Mouse (Mus musculus): Measurements from ENCODE around the gene Sfxn5. TPM values are rescaled to one million over a fixed set of nuclear protein-coding genes. Genes with fewer than 3 reads are reported as not detected.

Sfxn5 gene
- polyA plus RNA-seq (2015; fragmentation: Nextera tagmentation; extraction: Ambion mirVana): 3.3 and 4.6 TPM in 2 replicates

DNA sequence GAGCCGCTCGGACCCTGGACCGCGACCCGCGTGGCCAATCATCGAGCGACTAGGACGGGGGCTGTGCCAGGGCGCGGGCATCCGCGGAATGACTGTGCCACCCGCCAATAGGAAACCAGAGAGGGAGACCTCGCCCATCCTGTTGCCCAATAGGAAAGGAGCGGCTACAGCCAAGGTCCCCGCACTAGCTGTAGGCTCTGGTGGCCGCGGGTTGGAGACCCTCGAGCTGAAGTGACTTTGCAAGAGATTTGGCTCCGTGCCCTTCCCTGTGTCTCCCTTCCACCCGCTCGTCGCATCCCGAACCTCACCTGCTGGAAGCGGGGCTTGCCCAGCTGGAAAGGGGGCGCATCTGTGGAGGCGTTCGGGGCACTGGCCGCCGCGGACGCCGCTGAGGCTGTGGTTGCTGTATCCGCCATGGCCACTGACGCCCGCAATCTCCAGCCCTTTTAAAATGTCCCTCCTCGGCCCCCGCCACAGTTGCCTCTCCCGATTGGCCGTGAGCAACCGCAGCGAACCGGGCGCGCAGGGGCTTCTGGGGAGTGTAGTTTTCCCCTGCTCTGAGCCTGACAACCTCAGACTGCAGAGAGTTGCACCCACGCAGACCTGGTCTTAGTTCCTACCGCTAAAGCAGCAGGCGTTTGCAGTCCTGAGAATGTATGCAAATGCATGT lies at the start of gene Sfxn5:
Gene Sfxn5, minus strand, starts transcription at position 423 of the 670 bp plus-strand sequence.

DNA sequence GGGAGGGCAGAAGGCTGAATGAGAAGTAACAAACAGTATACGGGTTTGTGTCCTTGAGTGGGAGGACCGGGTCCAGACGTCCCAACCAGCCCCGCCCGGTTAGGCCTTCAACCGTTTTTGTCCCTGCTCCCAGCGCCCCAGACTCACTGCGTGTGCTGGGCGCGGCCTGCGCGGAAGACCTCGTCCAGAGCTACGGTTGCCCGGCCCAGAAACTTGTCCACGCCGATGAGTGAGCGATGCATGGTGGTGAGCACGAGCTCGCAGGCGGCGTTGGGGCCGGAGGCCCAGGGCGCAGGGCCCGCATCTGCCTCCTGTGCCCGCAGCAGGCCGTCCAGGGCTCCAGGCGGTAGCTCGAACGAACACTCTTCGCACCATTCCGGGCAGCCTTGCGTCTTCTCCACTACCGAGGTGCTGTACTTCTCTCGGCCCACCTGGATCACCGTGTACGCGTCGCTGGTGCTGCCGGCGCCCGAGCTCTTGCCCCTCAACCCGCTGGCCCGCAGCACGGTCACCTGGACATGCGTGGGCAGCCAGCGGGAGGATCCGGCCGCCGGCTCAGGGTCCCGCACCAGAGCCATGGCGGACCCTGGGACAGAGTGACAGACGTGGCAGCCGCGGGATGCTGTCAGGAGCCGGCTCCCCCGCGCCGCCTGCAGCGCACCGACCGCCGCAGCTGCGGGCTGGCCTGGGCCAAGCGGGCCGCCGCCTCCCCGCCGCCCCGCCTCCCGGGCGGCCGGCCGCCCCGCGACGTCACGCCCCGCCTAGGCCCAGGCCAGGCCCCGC lies 40.9 kb upstream of the Sfxn5 start, which contains the start of gene Rab11fip5:
Gene Rab11fip5, minus strand, starts transcription at position 684 of the 783 bp plus-strand sequence.

DNA sequence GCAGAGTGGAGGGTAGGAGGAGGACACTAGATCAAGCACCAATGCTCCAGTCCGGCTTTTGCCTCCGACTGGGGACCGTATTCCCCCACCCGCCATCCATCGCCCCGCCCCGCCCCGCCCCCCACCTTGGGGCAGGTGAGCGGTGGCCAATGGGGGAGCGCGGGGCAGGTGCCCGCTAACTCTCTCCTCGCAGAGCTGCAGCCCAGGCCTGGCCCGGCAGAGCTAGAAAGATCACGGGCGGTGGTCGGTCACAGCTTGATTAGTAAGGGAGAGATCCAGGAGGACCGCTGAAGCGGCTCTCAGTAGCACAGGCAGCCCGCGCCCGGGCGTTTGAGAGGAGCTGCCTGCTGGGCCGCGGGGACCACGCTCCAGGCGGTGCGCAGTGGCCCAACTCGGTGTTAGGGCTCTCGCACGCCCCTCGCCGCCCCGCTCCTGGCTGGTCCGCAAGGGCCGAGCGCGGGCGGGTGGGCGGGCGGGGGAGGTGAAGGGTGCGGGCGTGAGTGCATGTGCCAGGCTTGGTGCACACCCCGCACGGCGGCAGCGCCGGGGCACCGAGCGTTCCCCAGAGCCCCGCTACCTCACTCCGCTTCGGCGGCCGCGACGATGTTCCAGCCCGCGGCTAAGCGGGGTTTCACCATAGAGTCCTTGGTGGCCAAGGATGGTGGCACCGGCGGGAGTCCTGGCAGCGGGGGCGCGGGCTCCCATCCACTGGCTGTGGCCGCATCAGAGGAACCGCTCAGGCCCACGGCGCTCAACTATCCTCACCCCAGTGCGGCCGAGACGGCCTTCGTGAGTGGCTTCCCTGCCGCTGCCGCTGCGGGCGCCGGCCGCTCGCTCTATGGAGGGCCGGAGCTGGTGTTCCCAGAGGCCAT lies 145.6 kb downstream of the Sfxn5 start, which contains the start of gene Emx1:
Gene Emx1, plus strand, starts transcription at position 99 of the 872 bp plus-strand sequence.

Small RNAs within 50 kb of the gene (microRNA-seq; reads per million reads assigned to microRNA genes)
- gene Mir705: 0 reads per million in 2 experiments

Other genes with a start within 250 kb of the Sfxn5 start
- 21.3 and 24.3 TPM in 2 replicates for gene Spr, start 195.7 kb downstream of the Sfxn5 start, polyA plus RNA-seq (2015; fragmentation: Nextera tagmentation; extraction: Ambion mirVana)
- not detected in 2 replicates for gene Emx1, start 146.0 kb downstream of the Sfxn5 start, polyA plus RNA-seq (2015; fragmentation: Nextera tagmentation; extraction: Ambion mirVana)
- 20.0 and 20.7 TPM in 2 replicates for gene Rab11fip5, start 41.2 kb upstream of the Sfxn5 start, polyA plus RNA-seq (2015; fragmentation: Nextera tagmentation; extraction: Ambion mirVana)
- not detected in 2 replicates for gene Noto, start 90.5 kb upstream of the Sfxn5 start, polyA plus RNA-seq (2015; fragmentation: Nextera tagmentation; extraction: Ambion mirVana)
- 18.3 and 20.7 TPM in 2 replicates for gene Smyd5, start 98.6 kb upstream of the Sfxn5 start, polyA plus RNA-seq (2015; fragmentation: Nextera tagmentation; extraction: Ambion mirVana)
- gene Cct7, start 118.1 kb upstream of the Sfxn5 start, polyA plus RNA-seq (2015; fragmentation: Nextera tagmentation; extraction: Ambion mirVana): 243 and 247 TPM in 2 replicates
- 41.4 and 53.6 TPM in 2 replicates for gene Pradc1, start 118.5 kb upstream of the Sfxn5 start, polyA plus RNA-seq (2015; fragmentation: Nextera tagmentation; extraction: Ambion mirVana)
- 0.03 TPM in 1 of 2 replicates, not detected in the other for gene Fbxo41, start 169.6 kb upstream of the Sfxn5 start, polyA plus RNA-seq (2015; fragmentation: Nextera tagmentation; extraction: Ambion mirVana)
- gene Egr4, start 180.2 kb upstream of the Sfxn5 start, polyA plus RNA-seq (2015; fragmentation: Nextera tagmentation; extraction: Ambion mirVana): not detected in 2 replicates

All from skeletal muscle tissue, postnatal 0 days (tissue).